Mouse (Mus musculus): ENCODE data around the gene Glra3.

Gene Glra3

GRCm38 (mm10) chr8:55939870-55940525 is at the start of gene Glra3:
Glra3 (plus strand) TSS chr8:55940460.
- Histone ChIP-seq H3K36me3 (ENCODE audit: control insufficient read depth, insufficient read depth, low read length, poor library complexity, severe bottlenecking) (no peaks in the 10 kb centered on the region), H3K27me3 (ENCODE audit: control insufficient read depth, insufficient read depth, low read length, poor library complexity, severe bottlenecking) (no peaks in the 10 kb centered on the region)
- DNase-seq (ENCODE audit: low read depth, low spot score): no peak

DNA sequence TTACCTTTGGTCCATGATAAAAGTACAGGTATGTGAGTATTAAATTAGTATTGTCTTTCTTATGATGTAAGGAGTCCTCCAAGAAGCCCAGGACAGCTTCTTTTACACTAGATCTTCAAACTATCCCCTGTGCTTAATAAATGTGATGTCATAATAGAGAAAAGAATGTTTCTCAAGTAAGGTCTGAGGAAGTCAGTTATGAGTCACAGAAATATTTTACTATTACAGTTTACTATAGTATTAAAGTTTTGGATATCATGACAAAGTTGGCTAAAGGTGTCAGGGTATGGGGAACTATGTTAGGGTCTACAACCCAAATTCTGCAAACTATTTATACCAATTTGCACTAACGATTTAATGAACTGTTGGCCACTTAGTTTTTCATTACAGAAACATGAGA is 33.4 kb upstream of the Glra3 start, which contains the start of gene Adam29:
TSS of gene Adam29 (minus strand) at position 101 of the 400 bp plus-strand sequence.
- Histone ChIP-seq H3K27me3 (ENCODE audit: control insufficient read depth, insufficient read depth, low read length, poor library complexity, severe bottlenecking) (no peaks in the 10 kb centered on the region), H3K36me3 (ENCODE audit: control insufficient read depth, insufficient read depth, low read length, poor library complexity, severe bottlenecking) (no peaks in the 10 kb centered on the region)
- no peak for DNase-seq (ENCODE audit: low read depth, low spot score)

- Histone ChIP-seq H3K36me3 (ENCODE audit: control insufficient read depth, insufficient read depth, low read length, poor library complexity, severe bottlenecking) (no peaks in the 10 kb centered on the region), H3K27me3 (ENCODE audit: control insufficient read depth, insufficient read depth, low read length, poor library complexity, severe bottlenecking) (no peaks in the 10 kb centered on the region)
- DNase-seq (ENCODE audit: low read depth, low spot score): no peak
These were observed 243 bp downstream of the Glra3 start for GRCm38 (mm10) chr8:55940526-55940880.

- Histone ChIP-seq H3K27me3 (ENCODE audit: control insufficient read depth, insufficient read depth, low read length, poor library complexity, severe bottlenecking) (no peaks in the 10 kb centered on the region), H3K36me3 (ENCODE audit: control insufficient read depth, insufficient read depth, low read length, poor library complexity, severe bottlenecking) (no peaks in the 10 kb centered on the region)
- no peak for DNase-seq (ENCODE audit: low read depth, low spot score)
These were observed 24.6 kb downstream of the Glra3 start for GRCm38 (mm10) chr8:55964759-55965320.

DNA sequence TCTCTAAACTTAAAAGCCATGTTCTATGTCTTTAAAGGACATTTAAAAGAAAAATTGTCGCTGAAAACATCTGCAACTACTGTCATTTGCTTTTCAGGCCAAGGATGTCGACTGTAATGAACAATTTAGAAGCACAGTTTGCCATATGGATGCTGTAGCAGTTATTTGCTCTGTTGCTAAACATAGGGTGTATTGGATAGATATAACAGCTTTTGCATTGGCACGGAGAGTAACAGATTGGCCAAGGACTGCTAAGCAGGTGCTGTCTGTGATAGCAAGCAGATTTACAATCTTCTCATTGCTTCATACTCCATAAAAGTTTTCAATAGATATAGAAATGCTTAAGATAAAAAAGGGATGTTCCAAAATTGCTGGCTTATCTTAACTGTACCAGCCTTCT is 57.6 kb downstream of the Glra3 start:
- Histone ChIP-seq H3K27me3 (ENCODE audit: control insufficient read depth, insufficient read depth, low read length, poor library complexity, severe bottlenecking) (no peaks in the 10 kb centered on the region), H3K36me3 (ENCODE audit: control insufficient read depth, insufficient read depth, low read length, poor library complexity, severe bottlenecking) (no peaks in the 10 kb centered on the region)
- no peak for DNase-seq (ENCODE audit: low read depth, low spot score)

DNA sequence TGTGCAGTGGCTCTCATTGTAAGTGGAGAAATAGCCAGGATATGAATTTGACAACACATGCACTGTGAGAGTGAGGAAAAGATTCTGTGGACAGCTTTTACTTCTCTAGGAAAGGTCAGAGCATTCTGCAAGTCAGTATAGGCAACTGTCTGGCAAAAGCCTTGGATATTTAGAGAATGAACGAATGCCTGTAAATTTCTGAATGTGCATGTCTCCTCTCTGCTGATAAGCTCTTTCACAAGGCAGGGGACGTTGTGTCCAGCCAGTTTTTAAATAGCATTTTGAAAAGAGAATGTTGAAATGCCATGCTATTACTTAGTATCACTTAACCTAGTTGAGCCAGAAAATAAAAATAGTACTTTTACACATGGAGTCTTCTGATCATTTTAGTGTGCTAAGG is 114.1 kb downstream of the Glra3 start:
- Histone ChIP-seq H3K27me3 (ENCODE audit: control insufficient read depth, insufficient read depth, low read length, poor library complexity, severe bottlenecking) (no peaks in the 10 kb centered on the region), H3K36me3 (ENCODE audit: control insufficient read depth, insufficient read depth, low read length, poor library complexity, severe bottlenecking) (no peaks in the 10 kb centered on the region)
- no peak for DNase-seq (ENCODE audit: low read depth, low spot score)

GRCm38 (mm10) chr8:56063081-56063480 is 122.8 kb downstream of the Glra3 start:
- H3K27me3 ChIP-seq (ENCODE audit: control insufficient read depth, insufficient read depth, low read length, poor library complexity, severe bottlenecking): no peaks in the 10 kb centered on the region
- H3K36me3 ChIP-seq (ENCODE audit: control insufficient read depth, insufficient read depth, low read length, poor library complexity, severe bottlenecking): no peaks in the 10 kb centered on the region
- no peak for DNase-seq (ENCODE audit: low read depth, low spot score)

DNA sequence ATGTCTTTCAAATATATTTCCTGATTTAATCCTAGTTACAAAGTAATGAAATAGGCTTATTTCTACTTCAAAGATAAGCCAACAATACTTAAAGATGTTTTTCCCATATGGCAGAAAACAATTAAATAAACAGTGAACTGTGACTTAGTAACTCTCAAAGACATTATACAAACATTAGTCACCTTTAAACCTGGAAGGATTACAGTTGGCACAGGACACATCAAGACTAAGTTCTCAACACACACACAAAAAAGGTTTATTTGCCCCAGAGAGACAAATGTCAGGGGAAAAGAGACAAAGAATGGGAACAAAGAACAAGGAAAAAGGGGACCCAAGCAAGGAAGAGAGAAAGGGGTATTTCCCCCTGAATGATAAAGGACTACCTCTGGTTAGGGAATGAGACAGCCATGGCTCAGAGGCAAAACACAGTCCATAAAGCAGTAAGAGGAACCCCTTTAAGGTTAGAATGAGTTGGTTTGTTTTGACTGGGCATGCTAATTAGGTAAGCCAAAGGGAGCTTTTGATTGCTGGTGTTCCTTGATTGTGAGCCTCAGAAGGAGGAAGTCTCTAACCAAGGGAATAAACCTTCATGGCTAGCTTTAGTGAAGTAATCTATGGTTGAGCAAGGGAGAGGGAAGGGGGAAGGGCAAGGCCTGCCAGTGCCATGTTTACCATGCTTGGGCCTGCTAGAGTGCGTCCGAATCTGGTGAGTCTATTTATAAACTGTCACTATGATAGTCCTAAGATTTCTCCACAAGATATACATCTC is 130.4 kb downstream of the Glra3 start:
- no peaks in the 10 kb centered on the region for H3K27me3 ChIP-seq (ENCODE audit: control insufficient read depth, insufficient read depth, low read length, poor library complexity, severe bottlenecking)
- H3K36me3 ChIP-seq (ENCODE audit: control insufficient read depth, insufficient read depth, low read length, poor library complexity, severe bottlenecking): no peaks in the 10 kb centered on the region
- no peak for DNase-seq (ENCODE audit: low read depth, low spot score)

- DNase-seq (ENCODE audit: low read depth, low spot score): no peak
- Histone ChIP-seq H3K27me3 (ENCODE audit: control insufficient read depth, insufficient read depth, low read length, poor library complexity, severe bottlenecking) (no peaks in the 10 kb centered on the region), H3K36me3 (ENCODE audit: control insufficient read depth, insufficient read depth, low read length, poor library complexity, severe bottlenecking) (no peaks in the 10 kb centered on the region)
These were observed 143.4 kb downstream of the Glra3 start for GRCm38 (mm10) chr8:56083654-56084053.

- H3K36me3 ChIP-seq (ENCODE audit: control insufficient read depth, insufficient read depth, low read length, poor library complexity, severe bottlenecking): no peaks in the 10 kb centered on the region
These were observed 154.1 kb downstream of the Glra3 start for GRCm38 (mm10) chr8:56094385-56094784.

GRCm38 (mm10) chr8:56110296-56110695 is 170.0 kb downstream of the Glra3 start:
- Histone ChIP-seq H3K36me3 (ENCODE audit: control insufficient read depth, insufficient read depth, low read length, poor library complexity, severe bottlenecking) (no peaks in the 10 kb centered on the region), H3K27me3 (ENCODE audit: control insufficient read depth, insufficient read depth, low read length, poor library complexity, severe bottlenecking) (no peaks in the 10 kb centered on the region)
- no peak for DNase-seq (ENCODE audit: low read depth, low spot score)

More at GRCm38 (mm10) chr8:56094385-56094784, 154.1 kb downstream of the Glra3 start:
- no peak for DNase-seq (ENCODE audit: low read depth, low spot score)
- H3K27me3 ChIP-seq (ENCODE audit: control insufficient read depth, insufficient read depth, low read length, poor library complexity, severe bottlenecking): no peaks in the 10 kb centered on the region

- Histone ChIP-seq H3K27me3 (ENCODE audit: control insufficient read depth, insufficient read depth, low read length, poor library complexity, severe bottlenecking) (no peaks in the 10 kb centered on the region), H3K36me3 (ENCODE audit: control insufficient read depth, insufficient read depth, low read length, poor library complexity, severe bottlenecking) (no peaks in the 10 kb centered on the region)
- DNase-seq (ENCODE audit: low read depth, low spot score): no peak
These were observed 189.1 kb downstream of the Glra3 start for GRCm38 (mm10) chr8:56129357-56129756.

GRCm38 (mm10) chr8:56150697-56151096 is 210.4 kb downstream of the Glra3 start:
- Histone ChIP-seq H3K36me3 (ENCODE audit: control insufficient read depth, insufficient read depth, low read length, poor library complexity, severe bottlenecking) (no peaks in the 10 kb centered on the region), H3K27me3 (ENCODE audit: control insufficient read depth, insufficient read depth, low read length, poor library complexity, severe bottlenecking) (no peaks in the 10 kb centered on the region)
- no peak for DNase-seq (ENCODE audit: low read depth, low spot score)

GRCm38 (mm10) chr8:56151574-56151973 is 211.3 kb downstream of the Glra3 start:
- no peaks in the 10 kb centered on the region for H3K36me3 ChIP-seq (ENCODE audit: control insufficient read depth, insufficient read depth, low read length, poor library complexity, severe bottlenecking)
- no peak for DNase-seq (ENCODE audit: low read depth, low spot score)
- no peaks in the 10 kb centered on the region for H3K27me3 ChIP-seq (ENCODE audit: control insufficient read depth, insufficient read depth, low read length, poor library complexity, severe bottlenecking)

DNA sequence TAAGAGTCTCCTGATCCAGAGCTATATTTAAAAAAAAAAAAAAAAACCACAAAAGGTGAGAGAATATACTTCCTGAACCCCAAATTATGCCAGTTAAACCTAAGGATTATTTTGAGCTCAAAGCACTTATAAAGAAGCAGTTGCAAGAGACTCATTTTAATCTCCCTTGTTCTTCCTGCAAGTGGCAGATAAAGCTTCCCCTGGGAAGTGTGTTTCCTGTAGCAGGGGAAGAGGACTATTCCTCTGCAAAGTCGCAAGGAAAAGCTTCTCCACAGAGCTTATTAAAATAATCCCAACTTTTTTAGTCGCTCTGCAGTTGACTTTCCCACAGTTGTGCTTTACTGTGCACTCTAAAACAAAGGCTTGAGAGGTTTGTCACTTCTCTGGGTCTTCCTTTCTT is 218.7 kb downstream of the Glra3 start:
- H3K27me3 ChIP-seq (ENCODE audit: control insufficient read depth, insufficient read depth, low read length, poor library complexity, severe bottlenecking): no peaks in the 10 kb centered on the region
- no peaks in the 10 kb centered on the region for H3K36me3 ChIP-seq (ENCODE audit: control insufficient read depth, insufficient read depth, low read length, poor library complexity, severe bottlenecking)
- no peak for DNase-seq (ENCODE audit: low read depth, low spot score)
